Mouse (Mus musculus): ENCODE data around the gene Synpo2l. TPM values are rescaled to one million over a fixed set of nuclear protein-coding genes. Genes with fewer than 3 reads are reported as not detected.

Synpo2l gene
- polyA plus RNA-seq, 1 experiment: 0.09 TPM

- no peak for DNase-seq (ENCODE audit: low read depth, low spot score)
- WGBS: 95% methylated on average over 3 of the region's 3 CpGs
Measured at GRCm38 (mm10) chr14:20686576-20686975, 18.4 kb upstream of the Synpo2l start.

- 30% methylated on average over 3 of the region's 3 CpGs for WGBS
- DNase-seq (ENCODE audit: low read depth, low spot score): no peak
Measured at GRCm38 (mm10) chr14:20682498-20682897, 14.3 kb upstream of the Synpo2l start.

- DNase-seq (ENCODE audit: low read depth, low spot score): no peak
- 84% methylated on average over 2 of the region's 2 CpGs for WGBS
Measured at GRCm38 (mm10) chr14:20681742-20682141, 13.6 kb upstream of the Synpo2l start.

DNA sequence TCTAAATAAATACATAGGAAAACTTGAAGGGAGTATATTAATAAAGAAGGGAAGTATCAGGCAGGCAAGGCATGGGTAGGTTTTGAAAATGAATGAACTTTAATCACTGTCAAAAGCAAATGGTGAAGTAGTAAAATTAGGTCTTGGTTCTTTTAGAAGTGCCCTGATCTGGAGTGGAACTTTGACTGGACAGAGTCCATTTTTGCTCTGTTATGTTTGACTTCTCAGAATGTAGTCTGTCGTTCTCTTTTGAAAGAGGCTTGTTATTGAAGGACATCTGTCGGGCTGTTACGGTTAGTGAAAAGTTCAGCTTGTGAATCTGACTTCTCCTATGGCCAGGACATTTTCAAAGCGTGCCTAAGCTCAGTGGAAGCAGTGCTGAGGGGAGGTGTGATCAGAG, 9.8 kb upstream of the Synpo2l start:
- WGBS: 80% methylated on average over 4 of the region's 4 CpGs
- DNase-seq (ENCODE audit: low read depth, low spot score): no peak

DNA sequence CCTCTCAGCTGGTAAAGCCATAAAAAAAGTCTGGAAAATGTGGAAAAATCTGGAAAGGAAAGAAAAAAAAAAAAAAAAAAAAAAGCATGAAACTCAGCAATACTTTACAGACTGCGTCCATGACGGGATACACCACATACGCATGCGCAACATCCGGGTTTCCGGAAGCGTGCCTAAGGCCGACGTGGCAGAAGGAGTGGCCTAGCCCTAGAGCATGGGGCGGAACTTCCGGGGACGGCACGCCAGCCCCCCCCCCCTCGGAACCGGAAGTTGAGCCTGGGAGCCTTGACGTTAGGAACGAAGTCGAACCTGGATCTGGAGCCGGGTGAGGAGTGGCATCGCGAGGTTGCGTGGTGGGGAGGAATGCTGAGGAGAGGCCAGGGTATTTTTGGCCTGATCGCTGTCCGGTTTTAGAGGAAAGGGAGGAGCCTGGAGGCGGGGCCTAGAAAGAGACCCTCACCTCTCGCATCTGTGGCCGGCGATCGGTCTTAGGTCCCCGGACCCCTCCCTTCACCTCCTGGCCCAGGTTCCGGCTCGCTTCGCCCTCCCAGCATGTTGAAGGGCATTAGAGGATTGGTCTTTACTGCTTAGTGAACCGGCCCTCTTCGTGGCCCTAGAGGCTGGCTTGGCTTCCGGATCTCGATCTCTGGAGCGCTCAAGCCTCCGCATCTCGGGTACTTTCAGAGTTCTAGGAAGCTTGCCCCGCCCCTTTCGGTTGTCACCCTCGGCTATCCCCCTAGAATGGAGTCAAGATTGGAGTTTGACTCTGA, 6.1 kb upstream of the Synpo2l start, which contains the start of gene Sec24c:
Sec24c (plus strand) TSS at position 245 of the 770 bp plus-strand sequence.
- under 1% methylated on average over 43 of the region's 43 CpGs for WGBS
- DNase-seq (ENCODE audit: low read depth, low spot score): peak; percentile 98

DNA sequence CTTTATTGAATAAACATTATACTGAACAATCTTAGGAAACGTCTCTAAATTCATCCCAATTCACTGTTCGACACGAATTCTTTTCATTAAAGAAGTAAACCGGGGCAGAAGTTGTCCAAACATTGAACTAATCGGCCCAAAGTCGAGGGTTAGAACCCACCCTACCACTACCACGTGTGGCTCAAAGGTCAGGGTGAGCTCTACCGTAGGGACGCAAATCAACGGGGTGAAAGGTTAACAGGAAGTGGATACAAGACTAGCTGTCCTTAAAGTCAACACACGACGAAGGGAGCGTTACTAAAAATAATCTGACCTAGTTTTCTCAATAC, 5.5 kb upstream of the Synpo2l start:
- DNase-seq (ENCODE audit: low read depth, low spot score): peak; percentile 82
- 5% methylated on average over 13 of the region's 13 CpGs for WGBS

GRCm38 (mm10) chr14:20672990-20673389, 4.8 kb upstream of the Synpo2l start:
- over 99% methylated on average over 2 of the region's 2 CpGs for WGBS
- DNase-seq (ENCODE audit: low read depth, low spot score): no peak

- WGBS: 53% methylated on average over 1 of the region's 1 CpGs
- no peak for DNase-seq (ENCODE audit: low read depth, low spot score)
Measured at GRCm38 (mm10) chr14:20667469-20667868, 685 bp downstream of the Synpo2l start.

DNA sequence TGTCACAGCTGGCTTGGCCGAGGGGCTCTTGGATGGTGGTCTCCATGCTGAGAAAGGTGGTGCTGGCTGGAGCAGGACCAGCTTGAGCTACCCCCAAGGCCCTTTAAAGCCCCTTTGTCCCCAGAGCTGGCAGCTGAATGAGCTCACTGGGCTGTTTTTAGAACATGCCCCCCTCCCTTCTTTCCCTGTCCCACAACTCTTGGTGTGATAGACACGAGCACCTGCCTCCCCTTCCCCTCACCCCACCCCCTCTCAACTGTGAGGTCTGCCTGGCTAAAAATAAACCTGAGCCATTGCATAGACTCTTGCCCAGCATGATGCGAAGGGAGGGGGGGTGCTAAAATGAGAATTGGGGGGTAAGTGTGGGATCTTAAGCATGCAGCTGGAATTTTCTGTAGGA, 3.7 kb downstream of the Synpo2l start:
- 57% methylated on average over 3 of the region's 3 CpGs for WGBS
- DNase-seq (ENCODE audit: low read depth, low spot score): no peak

DNA sequence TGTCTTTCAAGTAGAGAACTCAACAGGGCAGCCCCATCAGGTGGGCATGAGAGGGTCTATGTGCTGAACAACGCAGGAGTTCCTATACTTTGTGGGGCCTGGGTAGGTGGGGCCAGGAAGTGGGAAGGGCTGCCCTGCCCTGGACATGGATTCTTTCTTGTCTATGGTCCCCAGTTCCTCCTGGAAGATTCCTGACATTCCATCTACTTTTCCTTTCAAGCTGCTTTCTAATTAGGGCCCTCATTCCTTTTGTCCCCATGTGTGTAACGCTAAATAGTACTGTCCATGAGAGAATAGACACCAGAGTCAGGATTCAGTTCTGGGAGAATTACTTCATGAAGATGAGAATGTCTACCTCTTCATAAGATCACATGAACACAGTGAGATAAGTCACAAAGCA, 4.6 kb downstream of the Synpo2l start:
- DNase-seq (ENCODE audit: low read depth, low spot score): no peak
- 56% methylated on average over 2 of the region's 2 CpGs for WGBS

DNA sequence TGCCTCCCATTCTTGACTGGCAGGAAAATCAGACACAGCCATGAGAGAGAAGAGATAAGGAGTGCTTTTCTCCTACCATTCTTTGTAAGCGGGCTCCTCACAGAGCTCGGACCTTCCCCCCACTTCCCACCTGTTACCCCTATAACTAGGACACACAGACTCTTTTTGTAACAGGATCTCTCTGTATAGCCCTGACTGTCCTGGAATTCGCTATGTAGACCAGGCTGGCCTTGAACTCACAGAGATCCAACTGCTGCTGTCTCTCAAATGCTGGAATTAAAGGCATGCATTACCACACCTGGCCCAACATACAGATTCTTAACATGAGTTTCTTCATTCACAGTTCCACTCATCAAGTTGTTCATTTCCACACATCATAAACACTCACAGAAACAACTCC, 5.4 kb downstream of the Synpo2l start:
- no peak for DNase-seq (ENCODE audit: low read depth, low spot score)
- 97% methylated on average over 3 of the region's 3 CpGs for WGBS

DNA sequence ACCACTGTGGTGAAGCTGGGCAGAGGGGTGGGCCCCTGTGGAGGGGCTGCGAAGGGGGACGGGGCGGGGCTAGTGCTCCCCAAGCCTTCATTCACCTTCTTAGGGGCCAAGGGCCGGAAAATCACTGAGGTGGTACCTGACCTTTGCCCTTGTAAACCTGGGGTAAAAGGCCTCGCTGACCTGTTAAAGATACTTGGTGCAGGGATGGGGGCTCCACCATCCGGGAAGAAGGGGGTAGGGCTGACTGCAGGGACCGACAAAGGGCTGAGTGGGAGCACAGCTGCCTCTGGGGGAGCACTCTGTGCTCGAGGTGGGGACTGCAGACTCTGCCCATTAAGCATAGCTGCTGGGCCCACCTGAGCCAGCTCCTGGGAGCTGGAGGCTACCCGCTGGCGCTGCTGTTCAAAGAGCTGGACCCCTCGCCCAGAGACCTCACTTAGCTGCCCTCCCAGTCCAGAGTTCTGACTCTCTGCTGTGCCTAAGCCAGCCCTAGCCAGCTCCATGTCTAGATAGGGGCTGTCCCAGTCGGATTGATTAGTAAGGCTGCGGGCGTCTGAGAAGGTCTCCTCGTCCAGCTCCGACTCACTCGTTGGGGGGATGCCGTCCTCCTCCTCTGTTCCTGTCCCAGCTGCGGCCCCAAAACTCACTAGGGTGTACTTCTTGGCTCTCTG, 6.4 kb downstream of the Synpo2l start:
- no peak for DNase-seq (ENCODE audit: low read depth, low spot score)
- 34% methylated on average over 19 of the region's 19 CpGs for WGBS

GRCm38 (mm10) chr14:20660827-20661660, 7.1 kb downstream of the Synpo2l start:
- 2% methylated on average over 52 of the region's 52 CpGs for WGBS
- peak; percentile 91 for DNase-seq (ENCODE audit: low read depth, low spot score)

DNA sequence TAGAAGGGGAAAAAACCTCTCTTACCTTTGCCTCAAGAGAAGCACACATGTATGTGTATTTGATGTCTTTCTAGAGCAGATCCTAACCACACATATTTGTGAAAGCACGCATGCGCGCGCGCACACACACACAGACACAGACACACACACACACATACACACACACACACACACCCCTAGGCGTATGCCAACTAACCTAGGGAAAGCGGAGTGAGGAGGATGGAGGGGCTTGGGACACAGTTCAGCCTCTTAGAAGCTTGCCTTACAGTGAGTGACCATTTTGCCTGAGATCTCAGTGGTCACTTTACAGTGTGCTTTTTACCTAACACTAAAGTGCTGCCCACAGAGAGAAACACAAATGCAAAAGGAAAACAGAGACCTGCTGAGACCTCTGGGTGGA, 8.5 kb downstream of the Synpo2l start:
- WGBS: 98% methylated on average over 7 of the region's 7 CpGs
- DNase-seq (ENCODE audit: low read depth, low spot score): no peak

- WGBS: 88% methylated on average over 6 of the region's 6 CpGs
- no peak for DNase-seq (ENCODE audit: low read depth, low spot score)
Measured at GRCm38 (mm10) chr14:20658902-20659301, 9.3 kb downstream of the Synpo2l start.

DNA sequence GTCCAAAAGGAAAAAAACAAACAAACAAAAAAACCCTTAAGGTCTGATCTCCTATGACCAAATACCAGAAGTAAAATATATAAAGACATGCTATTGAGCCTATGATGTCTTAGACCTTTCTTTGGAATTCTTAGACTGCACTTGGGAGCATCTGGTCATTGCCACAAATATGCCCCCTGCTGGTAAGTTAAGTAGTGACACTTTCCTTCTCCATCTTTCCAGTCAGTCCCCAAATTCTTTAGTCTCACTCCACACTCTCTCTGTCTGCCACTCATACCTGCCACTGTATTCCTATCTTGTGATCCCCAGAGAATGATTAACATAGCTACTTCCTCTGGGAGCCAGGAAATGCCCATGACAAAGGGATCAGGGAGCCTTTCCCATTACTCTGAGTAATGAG, 9.8 kb downstream of the Synpo2l start:
- DNase-seq (ENCODE audit: low read depth, low spot score): no peak

- no peak for DNase-seq (ENCODE audit: low read depth, low spot score)
- 70% methylated on average over 11 of the region's 11 CpGs for whole genome bisulfite sequencing
Measured at GRCm38 (mm10) chr14:20656361-20656760, 11.8 kb downstream of the Synpo2l start, which contains the start of gene Myoz1. TSS of gene Myoz1 (minus strand) at chr14:20656540.

GRCm38 (mm10) chr14:20655731-20656130, 12.4 kb downstream of the Synpo2l start:
- 66% methylated on average over 9 of the region's 9 CpGs for WGBS
- no peak for DNase-seq (ENCODE audit: low read depth, low spot score)

GRCm38 (mm10) chr14:20654690-20655421, 13.3 kb downstream of the Synpo2l start:
- no peak for DNase-seq (ENCODE audit: low read depth, low spot score)
- WGBS: 61% methylated on average over 9 of the region's 9 CpGs

Measured in large intestine, adult 2 months (tissue).